ENCODE assay signal across 14 mouse cellular contexts in genomic region chr3:51230146-51230835, GRCm38 (mm10). TPM values are rescaled to one million over a fixed set of nuclear protein-coding genes. Genes with fewer than 3 reads are reported as not detected.
DNase-seq lines count a peak whose midpoint lies in the region; ATAC-seq and TF ChIP-seq lines count a peak whose summit lies in the region.
"Had no signal": no experiment of that assay in that cellular context is flagged by ENCODE, and none has a peak within 500 bp of the region (broad histone marks: within the 10 kb centered on the region; RNA-seq: fewer than 3 reads in every experiment).

No protein-coding gene starts in this region.

- ATAC-seq in heart, embryonic 12.5 days (ENCODE audit: insufficient number of reproducible peaks, low FRiP score), result peak; percentile 49; the same call in 1 of the 2 replicates
- peak; percentile 69 for ATAC-seq in megakaryocyte-erythroid progenitor cell, adult 5-6 weeks (replicated peaks; ENCODE audit: low FRiP score, low TSS enrichment, poor library complexity, severe bottlenecking)
- ATAC-seq in neural tube, embryonic 15.5 days (ENCODE audit: low FRiP score), result no peak

- no peak overlapping the region for H3K4me2 ChIP-seq in heart, embryonic 12.5 days
- no peak overlapping the region for H3K4me2 ChIP-seq in neural tube, embryonic 15.5 days
- H3K4me2 ChIP-seq: limb, embryonic 12.5 days had no signal

- H3K4me1 ChIP-seq in heart, embryonic 12.5 days (replicated peaks), result peaks cover 51% of the 10 kb centered on the region
- H3K4me1 ChIP-seq in bone marrow, adult 2 months (ENCODE audit: control insufficient read depth, insufficient read depth, low read length), result peaks cover 3% of the 10 kb centered on the region
- peaks cover 48% of the 10 kb centered on the region for H3K4me1 ChIP-seq in neural tube, embryonic 15.5 days

- no peaks in the 10 kb centered on the region for H3K27me3 ChIP-seq in heart, embryonic 12.5 days (replicated peaks)
- H3K27me3 ChIP-seq in neural tube, embryonic 15.5 days (replicated peaks), result no peaks in the 10 kb centered on the region
- H3K27me3 ChIP-seq: limb, embryonic 12.5 days had no signal

- H3K4me3 ChIP-seq in heart, embryonic 12.5 days, result no peak overlapping the region
- no peak overlapping the region for H3K4me3 ChIP-seq in bone marrow, adult 2 months (replicated peaks; ENCODE audit: control insufficient read depth, low read depth, low read length)
- H3K4me3 ChIP-seq in neural tube, embryonic 15.5 days (replicated peaks), result no peak overlapping the region
- H3K4me3 ChIP-seq: forebrain, embryonic 10.5 days; limb, embryonic 12.5 days; myocyte had no signal

- DNase-seq in heart, postnatal 4 days, result no peak
- peak; percentile 88 for DNase-seq in liver
- DNase-seq in thymus, postnatal 4 days, result no peak
- DNase-seq in cerebellum, postnatal 4 days (ENCODE audit: low spot score in 2 of 2), result no peak
- DNase-seq: cerebellum, adult 11 months; kidney, adult 2 months; thymus, postnatal 25 days had no signal

- TF ChIP-seq CTCF in bone marrow, adult 2 months (IDR thresholded peaks at IDR 0.05; ENCODE audit: control insufficient read depth, insufficient read depth, low read length), result no peak

- no peak overlapping the region for H3K9ac ChIP-seq in heart, embryonic 12.5 days
- H3K9ac ChIP-seq in neural tube, embryonic 15.5 days (replicated peaks), result no peak overlapping the region
- H3K9ac ChIP-seq: limb, embryonic 12.5 days had no signal

- H3K36me3 ChIP-seq in heart, embryonic 12.5 days, result no peaks in the 10 kb centered on the region
- H3K36me3 ChIP-seq in neural tube, embryonic 15.5 days, result no peaks in the 10 kb centered on the region
- H3K36me3 ChIP-seq: limb, embryonic 12.5 days had no signal

- no peak overlapping the region for H3K27ac ChIP-seq in heart, embryonic 12.5 days (ENCODE audit: poor library complexity, severe bottlenecking)
- peak overlapping the region; percentile 38 for H3K27ac ChIP-seq in bone marrow, adult 2 months (ENCODE audit: control insufficient read depth, insufficient read depth, low read depth, low read length, poor library complexity)
- no peak overlapping the region for H3K27ac ChIP-seq in neural tube, embryonic 15.5 days (replicated peaks)

- 52% methylated on average over 6 of the region's 6 CpGs for WGBS in heart, embryonic 12.5 days
- WGBS in bone marrow, adult 2 months, result 59% methylated on average over 6 of the region's 6 CpGs
- 94% methylated on average over 6 of the region's 6 CpGs for WGBS in neural tube, embryonic 15.5 days

- H3K9me3 ChIP-seq in heart, embryonic 12.5 days (replicated peaks), result no peaks in the 10 kb centered on the region
- H3K9me3 ChIP-seq in neural tube, embryonic 15.5 days (replicated peaks), result no peaks in the 10 kb centered on the region
- H3K9me3 ChIP-seq: forebrain, embryonic 10.5 days; limb, embryonic 12.5 days had no signal

- TF ChIP-seq POLR2A in bone marrow, adult 2 months (IDR thresholded peaks at IDR 0.05; ENCODE audit: borderline replicate concordance, control insufficient read depth, low read depth, low read length), result no peak

RNA-seq across cellular contexts. Expression of gene Noct, which starts 6.0 kb away (rescaled TPM):
- 12.4 and 14.0 TPM in 2 replicates for polyA plus RNA-seq in heart, embryonic 12.5 days (2016; fragmentation: Nextera tagmentation; extraction: Ambion mirVana)
- total RNA-seq in heart, postnatal 4 days (2021), result 10 to 100 TPM; 27.8 to 31.0 TPM
- 14.4 and 18.3 TPM in 2 replicates for polyA plus RNA-seq in bone marrow, adult 2 months (2011; ENCODE audit: insufficient read depth, insufficient read length, low replicate concordance, missing spikeins)
- total RNA-seq in megakaryocyte-erythroid progenitor cell, adult 5-6 weeks (2014; fragmentation: Nextera tagmentation), result 19.2 and 39.1 TPM in 2 replicates
- total RNA-seq in megakaryocyte-erythroid progenitor cell, adult 5-6 weeks (2017), result 4.6 and 5.8 TPM in 2 replicates
- 32.0 and 35.6 TPM in 2 replicates for polyA plus RNA-seq in neural tube, embryonic 15.5 days (2015; fragmentation: Nextera tagmentation; extraction: Ambion mirVana)
